Mouse (Mus musculus) mouse trophoblast stem cell (cell line): ENCODE measurements around the gene Mia.

ENCODE experiments used
- in situ Hi-C, 2 experiments: fragments of 300-500 bp; cut with MseI, MboI; formaldehyde crosslinking; loops; 2 replicates in 1 of 2; 3 replicates in 1 of 2; pipeline ENCODE4 v1.15.1; 2025

Mia gene

DNA sequence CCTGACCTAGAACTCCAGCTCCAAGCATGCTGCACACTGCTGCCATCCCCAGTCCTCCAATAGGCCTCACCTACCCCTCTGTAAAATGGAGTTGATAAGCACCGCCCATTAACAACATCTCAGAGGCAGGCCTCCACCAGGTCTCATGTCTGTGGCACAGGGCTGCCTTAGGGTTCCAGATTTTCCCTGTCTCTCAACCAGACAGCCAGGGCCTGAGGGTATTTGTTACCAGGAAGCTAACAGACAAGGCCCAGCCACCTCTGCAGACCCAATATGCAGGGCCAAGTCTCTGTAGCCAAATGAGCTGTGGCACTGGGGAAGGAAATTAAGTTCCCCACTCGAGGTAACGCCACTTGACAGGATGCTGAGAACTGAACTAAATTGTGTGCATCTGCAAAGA lies 20.0 kb downstream of the Mia start:
- in situ Hi-C loops = no loop called here

DNA sequence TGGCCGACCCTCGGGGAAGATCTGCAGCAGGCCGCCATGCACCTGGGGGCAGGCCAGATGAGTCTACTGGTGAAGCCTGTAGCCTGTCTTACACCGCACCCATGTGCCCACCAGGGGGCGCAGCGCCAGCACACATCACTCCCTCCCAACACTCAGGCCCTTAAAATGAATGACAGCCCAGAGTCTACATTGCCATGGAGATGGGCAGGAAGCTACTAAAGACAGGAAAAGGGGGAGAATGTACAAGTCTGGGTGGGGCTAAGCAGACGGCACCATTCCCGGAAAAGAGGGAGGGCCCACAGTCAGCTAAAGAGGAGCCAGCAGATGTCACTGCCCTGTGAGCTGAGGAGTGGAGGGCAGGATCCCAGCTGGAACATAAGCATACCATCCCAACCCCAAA lies 21.1 kb downstream of the Mia start:
- in situ Hi-C loops = no loop called here

DNA sequence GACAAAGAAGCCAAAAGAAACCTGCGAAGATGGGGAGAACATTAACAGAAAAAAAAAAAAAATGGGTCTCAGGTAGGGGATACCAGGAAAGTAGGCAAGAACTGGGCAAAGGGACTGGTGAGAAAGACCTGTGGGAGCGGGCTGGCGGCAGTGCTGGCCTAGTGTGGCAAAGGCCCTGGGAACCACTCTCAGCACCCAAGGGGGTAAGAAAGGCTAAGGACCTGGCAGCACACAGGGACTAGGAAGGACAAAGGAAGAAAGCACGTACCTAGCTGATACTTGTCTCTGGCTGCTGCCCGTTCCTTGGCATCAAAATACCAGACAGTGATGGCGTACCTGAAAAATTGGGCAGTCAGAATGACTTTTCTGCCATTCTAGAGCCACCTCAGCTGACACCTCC lies 21.7 kb downstream of the Mia start:
- in situ Hi-C loops = no loop called here

DNA sequence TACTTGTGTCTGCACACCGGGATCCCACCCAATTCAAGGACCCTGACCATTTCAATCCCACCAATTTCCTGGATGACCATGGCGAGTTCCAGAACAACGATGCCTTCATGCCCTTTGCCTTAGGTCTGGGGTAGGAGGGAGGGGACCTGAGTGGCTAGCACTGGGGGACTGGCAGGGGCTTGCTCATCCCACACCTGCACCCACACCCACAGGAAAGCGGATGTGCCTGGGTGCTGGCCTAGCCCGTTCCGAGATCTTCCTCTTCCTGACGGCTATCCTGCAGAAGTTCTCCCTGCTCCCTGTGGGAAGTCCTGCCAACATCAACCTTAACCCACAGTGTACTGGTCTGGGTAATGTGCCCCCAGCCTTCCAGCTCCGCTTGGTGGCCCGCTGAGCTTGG lies 22.8 kb downstream of the Mia start:
- in situ Hi-C loops = no loop called here

DNA sequence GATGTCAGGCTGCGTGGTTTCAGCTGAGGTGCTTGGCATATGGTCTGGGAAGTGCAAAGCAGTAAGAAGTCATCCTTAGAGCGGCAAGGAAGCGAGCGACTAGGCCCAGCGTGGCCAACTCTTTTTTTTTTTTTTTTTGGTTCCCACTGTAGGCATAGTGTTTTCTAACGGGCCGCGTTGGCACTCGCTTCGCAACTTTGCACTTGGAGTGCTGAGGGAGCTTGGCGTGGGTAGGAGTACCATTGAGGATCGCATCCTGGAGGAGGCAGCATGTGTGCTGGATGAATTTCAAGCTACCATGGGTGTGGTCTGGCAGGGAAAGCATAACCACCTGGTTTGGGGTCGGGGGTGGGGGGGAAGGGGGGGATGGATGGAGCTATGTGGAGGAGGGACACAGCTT lies 25.0 kb downstream of the Mia start:
- in situ Hi-C loops = no loop called here

DNA sequence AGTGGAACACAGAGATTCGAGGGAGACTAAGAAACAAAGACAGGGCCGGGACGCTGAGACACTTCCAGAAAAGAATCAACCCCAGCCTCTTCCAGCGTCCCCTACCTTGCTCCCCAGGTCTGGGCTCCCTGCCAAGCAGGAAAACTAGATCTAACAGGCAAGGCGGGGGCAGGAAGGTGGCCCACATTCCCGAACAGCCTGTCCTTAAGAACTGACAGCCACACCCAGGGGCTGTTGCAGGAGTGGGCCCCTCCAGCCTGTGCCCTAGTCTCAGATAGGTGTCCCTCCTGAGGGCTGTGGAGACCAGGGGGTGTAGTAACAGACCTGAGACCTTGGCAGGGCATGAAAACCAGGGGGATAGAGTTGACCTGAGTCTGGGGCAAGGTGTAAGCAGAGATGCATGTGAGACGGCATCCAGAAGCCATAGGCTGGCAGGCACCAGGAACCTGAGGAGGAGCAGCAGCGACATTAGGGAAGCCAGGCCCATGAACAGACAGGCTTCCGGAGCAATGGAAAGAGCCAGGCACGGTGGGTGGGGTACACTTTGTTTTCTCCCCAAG lies 27.7 kb downstream of the Mia start, which contains the start of gene Cyp2t4:
Gene Cyp2t4, plus strand, starts transcription at position 510 of the 560 bp plus-strand sequence.
- in situ Hi-C loops = no loop called here

DNA sequence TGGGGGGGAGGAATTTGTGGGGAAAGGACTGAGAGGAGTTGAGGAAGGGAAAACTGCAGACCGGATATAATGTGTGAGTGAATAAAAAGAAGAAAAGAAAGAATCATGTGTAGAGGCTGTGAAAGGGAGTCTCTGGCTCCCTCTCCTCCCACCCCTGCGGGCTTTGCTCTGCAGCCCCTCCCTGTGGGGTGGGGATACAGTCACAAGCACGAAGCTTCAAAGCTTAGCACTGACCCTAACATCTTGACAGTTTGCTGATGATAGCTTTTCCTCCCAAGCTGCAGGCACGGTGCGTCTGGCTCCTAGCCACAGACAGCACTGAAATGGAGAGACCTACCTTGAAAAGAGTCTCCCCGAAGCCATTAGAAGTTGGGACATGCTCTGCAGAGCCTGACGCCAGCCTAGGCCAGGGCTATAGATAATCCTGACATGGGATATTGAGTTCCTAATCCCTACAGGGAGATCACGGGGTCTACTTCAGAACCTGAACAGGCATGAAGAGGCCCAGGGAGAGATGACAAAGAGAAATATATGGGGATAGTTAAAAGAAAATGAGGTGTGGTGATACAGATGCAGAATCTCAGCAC lies 44.5 kb downstream of the Mia start:
- in situ Hi-C loops = no loop called here

DNA sequence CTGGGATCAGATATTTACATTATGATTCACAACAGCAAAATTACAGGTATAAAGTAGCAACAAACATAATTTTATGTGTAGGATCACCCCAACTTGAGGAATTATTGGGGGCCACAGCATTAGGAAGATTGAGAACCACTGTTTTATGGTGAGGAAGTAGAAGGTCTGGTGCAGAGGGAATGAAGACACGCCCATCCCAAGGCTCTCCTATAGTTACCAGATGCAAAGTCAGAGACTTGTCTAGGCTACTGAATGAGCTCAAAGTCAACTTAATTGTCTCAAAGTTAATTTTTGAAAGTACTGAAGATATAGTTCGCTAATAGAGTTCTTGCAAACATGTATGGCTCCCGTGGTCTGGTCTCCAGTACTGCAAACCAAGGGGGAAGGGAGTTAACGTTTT lies 47.2 kb downstream of the Mia start:
- in situ Hi-C loops = no loop called here

DNA sequence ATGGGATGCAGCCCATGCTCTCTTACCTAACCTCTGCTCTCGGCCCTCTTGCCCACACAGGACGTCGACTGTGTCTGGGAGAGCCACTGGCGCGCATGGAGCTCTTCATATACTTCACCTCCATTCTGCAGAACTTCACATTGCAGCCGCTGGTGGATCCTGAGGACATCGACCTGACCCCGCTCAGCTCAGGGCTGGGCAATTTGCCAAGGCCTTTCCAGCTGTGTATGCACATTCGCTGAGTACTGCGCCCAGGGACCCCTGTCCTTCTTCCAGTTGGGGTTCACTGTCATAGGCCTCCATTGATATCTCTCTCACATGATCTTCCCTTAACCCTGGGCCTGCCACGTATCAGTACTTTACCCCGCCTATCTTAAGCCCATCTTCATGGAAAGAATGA lies 47.8 kb downstream of the Mia start:
- in situ Hi-C loops = no loop called here

DNA sequence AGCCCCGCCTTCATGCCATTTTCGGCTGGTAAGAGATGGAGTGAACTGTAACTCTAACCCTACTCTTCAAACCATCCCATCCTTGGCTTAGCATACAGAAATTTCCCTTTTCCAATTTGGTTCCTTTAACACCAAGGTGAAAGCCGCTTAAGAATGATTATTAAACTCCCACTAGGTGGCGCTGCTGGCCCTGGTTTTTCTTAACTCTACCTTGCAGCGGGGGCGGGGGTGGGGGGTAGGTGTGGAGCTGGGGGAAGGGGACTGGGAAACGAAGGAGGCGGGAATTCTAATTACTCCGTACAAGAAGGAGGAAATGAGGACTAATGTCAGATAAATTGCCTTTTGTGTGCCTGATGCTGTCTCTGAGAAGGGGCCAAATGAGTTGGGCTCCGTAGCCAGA lies 48.4 kb downstream of the Mia start:
- in situ Hi-C loops = no loop called here

DNA sequence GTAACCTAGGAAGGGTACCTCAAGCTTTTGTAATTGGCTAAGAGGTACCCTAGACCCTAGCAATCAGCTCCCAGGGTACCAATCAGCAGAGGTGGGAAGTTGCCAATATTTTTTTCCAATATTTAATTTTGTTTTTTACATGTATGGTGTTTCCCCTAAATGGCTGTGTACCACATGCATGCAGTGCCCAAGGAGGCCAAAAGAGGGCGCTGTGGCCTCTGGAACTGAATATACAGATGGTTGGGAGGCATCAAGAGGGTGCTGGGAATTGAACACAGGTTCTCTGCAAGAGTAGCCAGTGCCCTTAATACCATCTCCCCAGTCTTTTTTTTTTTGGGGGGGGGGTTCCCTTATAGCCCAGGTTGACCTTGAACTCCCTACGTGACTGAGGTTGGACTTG lies 49.6 kb downstream of the Mia start:
- in situ Hi-C loops = no loop called here

DNA sequence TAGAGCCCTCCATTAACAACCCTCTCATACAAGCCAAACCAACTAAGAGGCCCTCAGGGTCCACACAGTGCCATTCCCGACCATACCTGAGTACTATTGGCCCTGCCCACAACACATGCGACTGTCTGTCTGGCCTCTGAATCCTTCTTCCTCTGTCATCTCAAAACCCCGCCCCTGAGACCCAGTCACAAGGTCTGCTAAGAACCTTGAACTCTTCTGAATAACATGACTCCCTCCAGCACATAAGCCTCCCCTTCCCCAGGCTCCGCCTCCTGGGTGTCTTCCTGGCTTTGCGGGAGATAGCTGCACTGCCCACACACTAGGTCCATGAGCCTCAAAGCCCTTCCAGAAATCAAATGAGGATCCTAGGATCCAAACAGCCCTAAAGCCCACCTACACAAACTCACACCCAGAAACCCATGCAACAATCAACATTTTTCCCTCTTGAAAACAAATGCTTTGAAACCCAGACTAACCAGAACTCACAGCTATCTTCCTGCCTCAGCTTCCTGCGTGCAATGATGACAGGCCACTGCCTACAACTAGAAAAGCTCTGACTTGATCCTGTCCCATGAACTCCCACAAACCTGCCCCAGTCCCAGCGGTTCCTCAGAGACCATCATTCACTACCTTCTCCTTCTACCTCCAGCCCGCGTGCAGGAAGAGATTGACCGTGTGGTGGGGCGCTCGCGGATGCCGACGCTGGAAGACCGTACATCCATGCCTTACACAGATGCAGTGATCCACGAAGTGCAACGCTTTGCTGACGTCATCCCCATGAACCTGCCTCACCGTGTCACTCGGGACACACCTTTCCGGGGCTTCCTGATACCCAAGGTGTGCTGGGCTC lies 50.2 kb downstream of the Mia start:
- in situ Hi-C loops = no loop called here

DNA sequence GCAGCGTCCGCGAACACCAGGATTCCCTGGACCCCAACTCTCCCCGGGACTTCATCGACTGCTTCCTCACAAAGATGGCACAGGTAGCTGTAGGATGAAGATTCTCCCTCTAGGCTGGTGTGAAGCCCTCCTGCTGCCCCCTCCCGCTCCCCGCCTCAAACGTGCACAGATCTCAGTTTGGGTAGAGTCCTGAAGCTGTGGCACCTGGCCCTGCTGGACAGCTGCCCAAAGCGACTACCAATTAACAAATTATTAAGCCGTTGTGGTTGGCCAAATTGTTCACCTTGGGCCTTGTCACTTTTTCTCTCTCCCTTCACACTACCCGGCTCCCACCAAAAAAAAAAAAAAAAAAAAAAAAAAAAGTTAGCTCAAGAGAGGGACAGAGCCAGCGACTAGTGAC lies 51.1 kb downstream of the Mia start:
- in situ Hi-C loops = loop anchor here (10.0 kb wide), 1 partner anchor 355 kb away; no protein-coding TSS in a partner anchor
